Mouse (Mus musculus): Measurements from ENCODE around the gene Ppp1r9a. TPM values are rescaled to one million over a fixed set of nuclear protein-coding genes. Genes with fewer than 3 reads are reported as not detected.

The Ppp1r9a gene
- polyA plus RNA-seq, 1 experiment = 0.04 TPM

DNA sequence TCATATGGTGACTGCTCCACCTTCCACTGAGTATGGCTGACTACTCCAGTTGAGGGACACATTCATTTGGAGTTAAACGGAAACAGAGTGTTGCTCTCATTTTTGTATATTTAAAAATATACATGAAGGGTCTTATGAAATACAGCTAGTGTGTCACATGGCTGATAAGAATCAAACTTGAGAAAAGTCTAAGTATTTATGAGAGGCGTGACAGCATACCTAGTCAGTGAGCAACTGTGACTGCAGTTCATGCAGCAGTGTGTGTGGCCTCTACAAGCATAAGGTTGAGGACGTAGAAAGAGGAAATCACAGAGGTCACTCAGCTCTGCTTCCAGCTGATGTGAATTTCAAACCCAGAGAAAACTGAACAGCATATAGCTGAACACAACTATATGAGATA lies 145.3 kb downstream of the Ppp1r9a start:
- no peaks in the 10 kb centered on the region for H3K36me3 ChIP-seq (ENCODE audit: control insufficient read depth, insufficient read depth)
- H3K4me3 ChIP-seq (ENCODE audit: insufficient read depth, poor library complexity, severe bottlenecking) = no peak overlapping the region
- H3K79me2 ChIP-seq (ENCODE audit: control insufficient read depth, insufficient read depth) = no peaks in the 10 kb centered on the region
- no peaks in the 10 kb centered on the region for H3K27me3 ChIP-seq (ENCODE audit: control insufficient read depth, insufficient read depth, insufficient read length)
- no peaks in the 10 kb centered on the region for H3K79me3 ChIP-seq (ENCODE audit: low read depth)
- TF ChIP-seq MYOG (IDR thresholded peaks at IDR 0.05; ENCODE audit: control insufficient read depth, extremely low read depth, insufficient read length) (no peak), MAX (IDR thresholded peaks at IDR 0.05) (no peak), FOSL1 (IDR thresholded peaks at IDR 0.05; ENCODE audit: insufficient read depth, low read length, poor library complexity, severe bottlenecking) (no peak)
- H3ac ChIP-seq (ENCODE audit: control insufficient read depth, insufficient read length, low read depth) = no peak overlapping the region

DNA sequence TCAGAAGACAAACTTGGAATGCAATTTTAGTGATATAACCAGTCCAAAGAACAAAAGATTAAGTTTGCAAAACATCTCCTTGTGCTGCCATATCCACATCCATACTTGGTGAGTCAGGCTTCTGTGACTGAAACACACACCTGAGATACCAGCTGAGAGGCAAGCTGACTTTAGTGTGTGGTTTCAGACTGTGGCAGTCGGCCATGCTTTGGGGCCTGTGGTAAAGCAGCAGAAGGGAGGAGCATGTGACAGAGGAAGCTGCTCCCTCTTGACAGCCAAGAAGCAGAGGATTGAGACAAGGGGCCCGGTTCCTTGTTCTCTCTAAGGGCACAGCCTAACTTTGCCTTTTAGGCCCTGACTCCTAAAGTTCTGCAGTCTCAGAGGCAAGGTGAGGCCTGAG lies 149.6 kb downstream of the Ppp1r9a start:
- no peaks in the 10 kb centered on the region for H3K36me3 ChIP-seq (ENCODE audit: control insufficient read depth, insufficient read depth)
- no peaks in the 10 kb centered on the region for H3K27me3 ChIP-seq (ENCODE audit: control insufficient read depth, insufficient read depth, insufficient read length)
- TF ChIP-seq MYOD1 (IDR thresholded peaks at IDR 0.05; ENCODE audit: control insufficient read depth, insufficient read length, low read depth) = no peak
- no peak for TF ChIP-seq FOSL1 (IDR thresholded peaks at IDR 0.05; ENCODE audit: insufficient read depth, low read length, poor library complexity, severe bottlenecking)
- TF ChIP-seq MAX (IDR thresholded peaks at IDR 0.05) = no peak
- TF ChIP-seq CEBPB (IDR thresholded peaks at IDR 0.05; ENCODE audit: low read depth) = no peak
- TF ChIP-seq CTCF (IDR thresholded peaks at IDR 0.05; ENCODE audit: control insufficient read depth, insufficient read depth, insufficient read length) = no peak
- no peak for TF ChIP-seq MYOG (IDR thresholded peaks at IDR 0.05; ENCODE audit: control insufficient read depth, extremely low read depth, insufficient read length)
- no peak for TF ChIP-seq USF1 (IDR thresholded peaks at IDR 0.05; ENCODE audit: low read depth)
- no peak overlapping the region for H3ac ChIP-seq (ENCODE audit: control insufficient read depth, insufficient read length, low read depth)
- H3K79me3 ChIP-seq (ENCODE audit: low read depth) = no peaks in the 10 kb centered on the region
- H3K4me3 ChIP-seq (ENCODE audit: insufficient read depth, poor library complexity, severe bottlenecking) = no peak overlapping the region
- H3K79me2 ChIP-seq (ENCODE audit: control insufficient read depth, insufficient read depth) = no peaks in the 10 kb centered on the region

DNA sequence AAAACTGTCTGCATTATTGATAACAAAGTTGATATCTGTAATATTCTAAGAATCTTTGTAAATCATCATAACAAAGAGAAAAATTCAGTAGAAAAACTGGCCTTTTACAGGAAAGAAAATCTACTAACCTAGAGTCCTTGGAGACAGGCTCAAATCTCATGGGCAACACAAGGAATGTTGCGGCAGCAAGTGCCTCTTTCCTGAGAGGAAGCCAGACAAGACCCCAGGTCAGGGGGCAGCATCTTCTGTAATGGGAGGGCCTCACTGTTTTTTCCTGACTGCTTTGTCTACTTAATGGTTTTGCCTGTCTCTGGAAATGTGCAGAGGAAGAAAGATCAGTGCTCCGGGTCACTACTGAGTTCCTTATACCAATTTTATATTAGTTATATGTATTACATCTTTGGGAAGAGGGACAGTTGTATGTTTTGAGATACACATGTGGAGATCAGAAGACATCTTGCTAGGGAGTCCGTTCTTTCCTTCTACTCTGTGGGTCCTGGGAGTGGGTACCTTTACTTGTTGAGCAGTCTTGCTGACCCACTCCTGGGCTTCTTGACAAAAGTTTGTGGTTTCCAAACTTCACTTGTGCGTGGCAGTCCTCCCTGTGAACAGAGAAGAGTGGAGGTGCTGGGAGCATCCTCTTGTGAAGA lies 151.9 kb downstream of the Ppp1r9a start:
- Histone ChIP-seq H3K79me2 (ENCODE audit: control insufficient read depth, insufficient read depth) (no peaks in the 10 kb centered on the region), H3K4me3 (ENCODE audit: insufficient read depth, poor library complexity, severe bottlenecking) (no peak overlapping the region), H3K27me3 (ENCODE audit: control insufficient read depth, insufficient read depth, insufficient read length) (no peaks in the 10 kb centered on the region), H3K36me3 (ENCODE audit: control insufficient read depth, insufficient read depth) (no peaks in the 10 kb centered on the region), H3ac (ENCODE audit: control insufficient read depth, insufficient read length, low read depth) (no peak overlapping the region), H3K79me3 (ENCODE audit: low read depth) (no peaks in the 10 kb centered on the region)
- no peak for TF ChIP-seq USF1 (IDR thresholded peaks at IDR 0.05; ENCODE audit: low read depth)
- TF ChIP-seq CEBPB (IDR thresholded peaks at IDR 0.05; ENCODE audit: low read depth) = no peak
- TF ChIP-seq CTCF (IDR thresholded peaks at IDR 0.05; ENCODE audit: control insufficient read depth, insufficient read depth, insufficient read length) = no peak
- TF ChIP-seq MAX (IDR thresholded peaks at IDR 0.05) = no peak
- no peak for TF ChIP-seq MYOD1 (IDR thresholded peaks at IDR 0.05; ENCODE audit: control insufficient read depth, insufficient read length, low read depth)
- TF ChIP-seq FOSL1 (IDR thresholded peaks at IDR 0.05; ENCODE audit: insufficient read depth, low read length, poor library complexity, severe bottlenecking) = no peak
- TF ChIP-seq MYOG (IDR thresholded peaks at IDR 0.05; ENCODE audit: control insufficient read depth, extremely low read depth, insufficient read length) = no peak

DNA sequence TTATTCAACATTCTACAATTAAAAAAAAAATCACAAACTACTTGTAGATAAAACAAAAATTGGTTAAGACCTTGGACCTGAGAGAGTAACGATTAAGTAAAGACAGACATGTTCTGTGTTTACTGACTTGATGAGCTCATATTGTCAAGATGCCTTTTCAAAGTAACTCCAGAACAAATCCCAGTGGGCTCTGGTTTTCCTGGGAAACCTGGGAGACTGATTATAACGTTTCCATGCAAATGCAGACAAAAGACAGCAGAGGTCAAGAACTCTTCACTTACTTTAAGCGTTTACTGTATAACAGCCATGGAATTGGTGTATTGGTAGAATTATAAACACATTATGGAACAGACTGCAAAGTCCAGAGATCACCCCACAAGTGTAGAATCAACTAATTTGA lies 172.0 kb downstream of the Ppp1r9a start:
- Histone ChIP-seq H3K79me2 (ENCODE audit: control insufficient read depth, insufficient read depth) (no peaks in the 10 kb centered on the region), H3K4me3 (ENCODE audit: insufficient read depth, poor library complexity, severe bottlenecking) (no peak overlapping the region), H3ac (ENCODE audit: control insufficient read depth, insufficient read length, low read depth) (no peak overlapping the region), H3K27me3 (ENCODE audit: control insufficient read depth, insufficient read depth, insufficient read length) (no peaks in the 10 kb centered on the region), H3K36me3 (ENCODE audit: control insufficient read depth, insufficient read depth) (no peaks in the 10 kb centered on the region), H3K79me3 (ENCODE audit: low read depth) (no peaks in the 10 kb centered on the region)
- no peak for TF ChIP-seq USF1 (IDR thresholded peaks at IDR 0.05; ENCODE audit: low read depth)
- TF ChIP-seq CTCF (IDR thresholded peaks at IDR 0.05; ENCODE audit: control insufficient read depth, insufficient read depth, insufficient read length) = no peak
- no peak for TF ChIP-seq MAX (IDR thresholded peaks at IDR 0.05)
- TF ChIP-seq MYOD1 (IDR thresholded peaks at IDR 0.05; ENCODE audit: control insufficient read depth, insufficient read length, low read depth) = no peak
- no peak for TF ChIP-seq FOSL1 (IDR thresholded peaks at IDR 0.05; ENCODE audit: insufficient read depth, low read length, poor library complexity, severe bottlenecking)
- no peak for TF ChIP-seq MYOG (IDR thresholded peaks at IDR 0.05; ENCODE audit: control insufficient read depth, extremely low read depth, insufficient read length)
- no peak for TF ChIP-seq CEBPB (IDR thresholded peaks at IDR 0.05; ENCODE audit: low read depth)

DNA sequence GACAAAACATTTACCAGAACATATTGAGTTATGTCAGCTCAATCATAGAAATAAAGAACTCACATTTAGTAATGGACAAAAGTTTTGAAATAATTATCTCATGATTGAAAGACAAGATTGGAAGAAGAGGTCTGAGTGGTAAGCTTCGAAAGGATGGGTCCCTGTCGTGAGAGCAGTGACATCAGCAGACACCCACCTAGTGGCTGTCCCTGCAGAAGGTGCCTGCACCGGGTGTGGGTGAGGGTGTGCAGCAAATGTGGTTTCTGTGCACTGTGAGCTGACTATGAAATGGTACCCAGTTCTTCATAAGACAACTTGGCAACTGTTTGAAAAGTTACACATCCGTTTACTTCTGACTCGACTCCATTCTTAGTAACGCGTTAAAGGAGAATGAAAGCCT lies 173.0 kb downstream of the Ppp1r9a start:
- Histone ChIP-seq H3ac (ENCODE audit: control insufficient read depth, insufficient read length, low read depth) (no peak overlapping the region), H3K36me3 (ENCODE audit: control insufficient read depth, insufficient read depth) (no peaks in the 10 kb centered on the region), H3K4me3 (ENCODE audit: insufficient read depth, poor library complexity, severe bottlenecking) (no peak overlapping the region), H3K27me3 (ENCODE audit: control insufficient read depth, insufficient read depth, insufficient read length) (no peaks in the 10 kb centered on the region), H3K79me2 (ENCODE audit: control insufficient read depth, insufficient read depth) (no peaks in the 10 kb centered on the region), H3K79me3 (ENCODE audit: low read depth) (no peaks in the 10 kb centered on the region)
- no peak for TF ChIP-seq MAX (IDR thresholded peaks at IDR 0.05)
- TF ChIP-seq CTCF (IDR thresholded peaks at IDR 0.05; ENCODE audit: control insufficient read depth, insufficient read depth, insufficient read length) = no peak
- no peak for TF ChIP-seq MYOD1 (IDR thresholded peaks at IDR 0.05; ENCODE audit: control insufficient read depth, insufficient read length, low read depth)
- TF ChIP-seq CEBPB (IDR thresholded peaks at IDR 0.05; ENCODE audit: low read depth) = no peak
- TF ChIP-seq MYOG (IDR thresholded peaks at IDR 0.05; ENCODE audit: control insufficient read depth, extremely low read depth, insufficient read length) = no peak
- no peak for TF ChIP-seq FOSL1 (IDR thresholded peaks at IDR 0.05; ENCODE audit: insufficient read depth, low read length, poor library complexity, severe bottlenecking)
- TF ChIP-seq USF1 (IDR thresholded peaks at IDR 0.05; ENCODE audit: low read depth) = no peak

DNA sequence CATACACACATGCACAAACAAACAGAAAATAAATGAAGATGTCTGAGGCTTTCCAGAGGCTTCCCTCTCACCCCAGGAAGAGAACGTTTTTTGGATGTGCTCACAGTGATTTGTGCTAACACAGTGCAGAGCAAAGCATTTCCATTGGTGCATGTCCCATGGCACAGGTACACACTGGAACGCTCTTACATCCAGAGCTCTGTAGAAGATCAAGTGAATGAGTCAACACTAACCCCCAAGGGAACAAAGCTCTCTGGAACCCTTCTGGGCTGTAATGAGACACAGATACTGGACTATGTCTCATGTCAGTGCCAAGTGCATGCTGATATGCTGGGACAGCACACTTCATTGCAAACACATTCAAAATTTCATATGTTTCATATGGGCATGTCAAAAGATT lies 175.3 kb downstream of the Ppp1r9a start:
- no peaks in the 10 kb centered on the region for H3K79me2 ChIP-seq (ENCODE audit: control insufficient read depth, insufficient read depth)
- H3K4me3 ChIP-seq (ENCODE audit: insufficient read depth, poor library complexity, severe bottlenecking) = no peak overlapping the region
- no peaks in the 10 kb centered on the region for H3K27me3 ChIP-seq (ENCODE audit: control insufficient read depth, insufficient read depth, insufficient read length)
- H3K36me3 ChIP-seq (ENCODE audit: control insufficient read depth, insufficient read depth) = no peaks in the 10 kb centered on the region
- H3K79me3 ChIP-seq (ENCODE audit: low read depth) = no peaks in the 10 kb centered on the region
- no peak for TF ChIP-seq MAX (IDR thresholded peaks at IDR 0.05)
- TF ChIP-seq MYOD1 (IDR thresholded peaks at IDR 0.05; ENCODE audit: control insufficient read depth, insufficient read length, low read depth) = no peak
- TF ChIP-seq CTCF (IDR thresholded peaks at IDR 0.05; ENCODE audit: control insufficient read depth, insufficient read depth, insufficient read length) = no peak
- TF ChIP-seq CEBPB (IDR thresholded peaks at IDR 0.05; ENCODE audit: low read depth) = no peak
- no peak for TF ChIP-seq USF1 (IDR thresholded peaks at IDR 0.05; ENCODE audit: low read depth)
- no peak for TF ChIP-seq MYOG (IDR thresholded peaks at IDR 0.05; ENCODE audit: control insufficient read depth, extremely low read depth, insufficient read length)
- TF ChIP-seq FOSL1 (IDR thresholded peaks at IDR 0.05; ENCODE audit: insufficient read depth, low read length, poor library complexity, severe bottlenecking) = no peak
- no peak overlapping the region for H3ac ChIP-seq (ENCODE audit: control insufficient read depth, insufficient read length, low read depth)
